Mouse (Mus musculus) CH12.LX (cell line): ENCODE measurements around the gene Nova2.

Experiments
- CTCF ChIP-seq, 2 experiments: IDR thresholded peaks in 1 of 2; conservative IDR thresholded peaks in 1 of 2; 2 replicates each; pipeline ENCODE4 v1.5.1; 2011 to 2012; ENCODE audit warnings: low read depth in 2 of 2, low read length in 2 of 2, improper control_type of control experiment in 1 of 2, inconsistent platforms in 1 of 2, mild to moderate bottlenecking in 1 of 2, moderate library complexity in 1 of 2
- GABPA ChIP-seq: IDR thresholded peaks from 2 replicates; pipeline ENCODE4 v1.6.1; 2012; ENCODE audit warnings: low read depth, low read length, improper control_type of control experiment, inconsistent platforms; ENCODE audit not compliant: insufficient replicate concordance
- HCFC1 ChIP-seq: IDR thresholded peaks from 2 replicates; pipeline ENCODE4 v1.6.1; 2012; ENCODE audit warnings: low read depth, mild to moderate bottlenecking, inconsistent platforms, low read length, improper control_type of control experiment
- MAX ChIP-seq: IDR thresholded peaks from 2 replicates; pipeline ENCODE4 v1.6.1; 2011; ENCODE audit warnings: low read length, improper control_type of control experiment
- MAZ ChIP-seq: IDR thresholded peaks from 2 replicates; pipeline ENCODE4 v1.6.1; 2012; ENCODE audit warnings: low read depth, mild to moderate bottlenecking, inconsistent platforms, low read length, improper control_type of control experiment, moderate library complexity
- MEF2A ChIP-seq: IDR thresholded peaks from 2 replicates; pipeline ENCODE4 v1.6.1; 2014; ENCODE audit warnings: low read depth, mild to moderate bottlenecking, inconsistent platforms, low read length, improper control_type of control experiment, borderline replicate concordance
- MYC ChIP-seq: IDR thresholded peaks from 2 replicates; pipeline ENCODE4 v1.6.1; 2011; ENCODE audit warnings: low read depth, mild to moderate bottlenecking, improper control_type of control experiment, low read length
- PAX5 ChIP-seq: IDR thresholded peaks from 2 replicates; pipeline ENCODE4 v1.6.1; 2012; ENCODE audit warnings: low read length, inconsistent platforms, mixed read lengths
- POLR2A ChIP-seq: IDR thresholded peaks from 2 replicates; pipeline ENCODE4 v1.6.1; 2011; ENCODE audit warnings: low read depth, mild to moderate bottlenecking, improper control_type of control experiment, low read length
- RCOR1 ChIP-seq: conservative IDR thresholded peaks from 2 replicates; pipeline ENCODE4 v1.6.1; 2012; ENCODE audit warnings: low read depth, mild to moderate bottlenecking, inconsistent platforms, low read length, improper control_type of control experiment
- ZMIZ1 ChIP-seq: IDR thresholded peaks from 2 replicates; pipeline ENCODE4 v1.6.1; 2012; ENCODE audit warnings: low read depth, mild to moderate bottlenecking, inconsistent platforms, low read length, improper control_type of control experiment

GRCm38 (mm10) chr7:18978381-18978780 lies 52.7 kb downstream of the Nova2 start:
- TF ChIP-seq GABPA (no peak), CTCF (conservative IDR thresholded peaks at IDR 0.05 in 1 of 2, IDR thresholded peaks at IDR 0.05 in 1 of 2; ENCODE audit: low read depth in 2 of 2, low read length in 2 of 2) (no peak), POLR2A (no peak), RCOR1 (no peak), PAX5 (no peak), MYC (no peak), HCFC1 (no peak), MAX (no peak), MEF2A (no peak), ZMIZ1 (no peak), MAZ (no peak)
